Mouse (Mus musculus): ENCODE data around the gene Zfc3h1.

Gene Zfc3h1

GRCm38 (mm10) chr10:115385018-115386002 is 551 bp downstream of the Zfc3h1 start:
- DNase-seq (ENCODE audit: low read depth) = peak; percentile 70

- DNase-seq (ENCODE audit: low read depth) = no peak
These were observed 3.1 kb downstream of the Zfc3h1 start for GRCm38 (mm10) chr10:115387891-115388290.

- no peak for DNase-seq (ENCODE audit: low read depth)
These were observed 6.3 kb downstream of the Zfc3h1 start for GRCm38 (mm10) chr10:115391076-115391475.

DNA sequence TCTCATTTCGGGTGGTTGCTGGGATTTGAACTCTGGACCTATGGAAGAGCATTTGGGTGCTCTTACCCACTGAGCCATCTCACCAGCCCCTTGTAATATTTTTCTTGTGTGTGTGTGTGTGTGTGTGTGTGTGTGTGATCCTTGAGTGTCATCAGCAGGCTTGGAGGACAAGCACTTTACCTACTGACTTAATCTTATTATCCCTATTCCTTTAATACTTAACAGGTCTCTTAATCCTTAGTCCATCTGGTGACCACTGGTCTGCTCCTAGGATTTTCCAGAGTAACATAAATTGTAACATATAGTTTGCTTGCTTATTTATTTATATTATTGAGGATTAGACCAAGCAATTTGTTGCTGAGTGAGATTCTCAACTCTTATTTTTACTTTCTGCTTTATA is 7.1 kb downstream of the Zfc3h1 start:
- DNase-seq (ENCODE audit: low read depth) = no peak

GRCm38 (mm10) chr10:115406393-115406792 is 21.6 kb downstream of the Zfc3h1 start:
- DNase-seq (ENCODE audit: low read depth) = peak; percentile 72

DNA sequence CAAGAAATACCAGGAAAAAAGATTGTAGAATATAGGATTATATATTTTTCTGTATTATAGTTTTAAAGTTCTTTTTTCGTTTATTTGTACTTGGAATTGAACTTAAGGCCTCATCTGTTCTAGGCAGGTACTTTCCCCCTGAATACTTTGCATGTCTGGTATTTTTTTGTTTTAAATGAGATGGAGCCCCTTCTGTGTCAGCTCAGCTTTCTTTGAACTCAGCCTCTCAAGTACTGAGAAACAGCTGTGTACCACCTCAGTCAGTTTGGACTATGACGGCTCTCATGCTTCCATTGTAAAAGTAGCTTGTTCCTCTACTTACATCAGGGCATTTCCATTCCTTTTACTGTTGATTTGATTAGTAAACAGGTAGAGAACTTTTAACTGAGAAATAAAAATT is 28.7 kb downstream of the Zfc3h1 start:
- no peak for DNase-seq (ENCODE audit: low read depth)

- no peak for DNase-seq (ENCODE audit: low read depth)
These were observed 29.3 kb downstream of the Zfc3h1 start for GRCm38 (mm10) chr10:115414056-115414455.

- DNase-seq (ENCODE audit: low read depth) = no peak
These were observed 37.2 kb downstream of the Zfc3h1 start for GRCm38 (mm10) chr10:115421976-115422375.

GRCm38 (mm10) chr10:115425351-115425750 is 40.6 kb downstream of the Zfc3h1 start:
- DNase-seq (ENCODE audit: low read depth) = no peak

DNA sequence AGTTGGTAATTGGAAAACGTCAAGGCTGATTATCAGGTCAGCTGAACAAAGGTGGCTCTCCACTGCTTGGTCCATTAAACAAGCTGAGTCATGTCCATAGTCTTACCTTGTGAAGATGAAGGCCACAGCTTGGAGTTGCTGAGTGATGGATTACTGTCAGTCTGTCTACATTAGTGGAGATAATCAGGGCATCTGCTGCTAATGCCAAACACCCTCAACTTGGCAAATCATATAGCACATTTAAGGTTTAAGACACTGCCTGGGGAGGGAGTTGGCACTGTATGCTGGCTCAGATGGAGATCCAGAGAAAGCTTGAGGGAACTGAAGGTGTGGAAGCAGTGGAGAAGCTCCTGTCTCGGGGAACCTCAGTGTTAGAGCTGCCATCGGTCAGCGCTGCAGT is 52.5 kb downstream of the Zfc3h1 start:
- no peak for DNase-seq (ENCODE audit: low read depth)

GRCm38 (mm10) chr10:115448614-115449013 is 63.9 kb downstream of the Zfc3h1 start:
- no peak for DNase-seq (ENCODE audit: low read depth)

DNA sequence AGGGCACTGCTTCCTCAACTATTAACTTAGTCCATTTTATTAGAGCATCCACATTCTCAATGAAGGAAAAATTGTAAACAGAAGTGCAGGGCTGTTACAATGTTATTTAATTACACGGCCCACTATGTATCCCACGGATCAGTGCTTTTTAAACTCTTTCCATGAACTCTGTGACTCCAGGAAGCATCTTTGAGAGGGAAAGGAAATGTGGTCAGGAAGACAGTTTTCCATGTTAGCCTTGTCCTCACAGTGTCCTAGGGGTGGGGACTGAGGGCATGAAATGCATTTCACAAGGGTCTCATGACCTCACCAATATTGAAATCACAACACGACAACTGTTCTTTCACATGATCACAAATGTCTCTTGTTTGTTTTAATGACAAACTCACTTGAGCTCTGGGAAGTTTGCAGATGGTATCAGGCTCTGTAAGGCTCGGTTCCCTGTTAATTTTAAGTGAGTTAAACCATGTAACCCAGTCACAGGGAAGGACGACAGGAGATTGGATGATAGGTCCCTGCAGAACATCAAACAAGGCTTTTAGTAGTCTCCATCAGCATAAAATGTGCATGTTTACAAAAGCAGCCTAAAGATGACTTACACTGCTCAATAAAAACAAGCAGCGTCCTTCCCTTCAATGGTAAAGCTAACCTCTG is 72.7 kb downstream of the Zfc3h1 start:
- DNase-seq (ENCODE audit: low read depth) = no peak

GRCm38 (mm10) chr10:115462646-115463045 is 77.9 kb downstream of the Zfc3h1 start:
- no peak for DNase-seq (ENCODE audit: low read depth)

GRCm38 (mm10) chr10:115465072-115465471 is 80.3 kb downstream of the Zfc3h1 start:
- no peak for DNase-seq (ENCODE audit: low read depth)

DNA sequence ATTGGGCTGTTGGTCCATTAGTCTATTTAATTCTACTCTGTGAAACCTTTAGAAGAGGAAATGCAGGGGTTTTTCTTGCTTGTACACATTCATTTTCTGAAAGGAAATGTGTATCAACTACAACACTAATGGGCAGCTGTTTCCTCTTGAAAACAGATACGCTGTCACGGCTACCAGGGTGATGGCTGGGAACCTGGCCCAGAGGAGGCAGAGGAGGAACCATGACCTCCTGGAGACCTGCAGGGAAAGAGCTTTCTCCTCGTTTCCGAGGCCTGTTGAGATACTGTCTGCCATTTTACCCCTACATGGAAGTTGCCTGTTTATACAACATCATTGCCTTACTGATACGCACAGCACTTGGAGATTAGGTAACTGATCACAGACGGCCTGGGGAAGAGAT is 81.0 kb downstream of the Zfc3h1 start:
- DNase-seq (ENCODE audit: low read depth) = no peak

GRCm38 (mm10) chr10:115467985-115468384 is 83.2 kb downstream of the Zfc3h1 start:
- DNase-seq (ENCODE audit: low read depth) = no peak

DNA sequence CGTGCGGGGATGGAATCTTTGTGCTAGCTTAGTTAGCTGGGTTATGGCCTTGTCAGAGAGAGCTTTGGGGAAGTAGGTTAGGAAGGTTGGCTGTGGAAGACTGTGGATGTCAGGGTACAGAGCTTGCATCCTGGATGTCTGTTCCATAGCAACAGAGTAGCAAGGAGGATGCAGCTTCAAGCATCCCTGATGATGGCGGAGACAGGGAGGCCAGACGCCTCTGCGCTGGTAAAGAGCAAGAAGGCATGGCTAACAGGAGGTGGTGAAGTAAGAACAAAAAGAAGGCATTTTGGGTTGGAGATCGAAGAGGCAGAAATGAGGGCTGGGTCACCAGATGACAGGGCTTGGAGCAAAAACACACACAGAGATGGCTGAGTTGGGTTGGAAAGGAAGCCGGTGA is 83.9 kb downstream of the Zfc3h1 start:
- no peak for DNase-seq (ENCODE audit: low read depth)

- no peak for DNase-seq (ENCODE audit: low read depth)
These were observed 84.3 kb downstream of the Zfc3h1 start for GRCm38 (mm10) chr10:115469040-115469439.

GRCm38 (mm10) chr10:115470621-115471334 is 86.0 kb downstream of the Zfc3h1 start:
- DNase-seq (ENCODE audit: low read depth) = peak; percentile 4

DNA sequence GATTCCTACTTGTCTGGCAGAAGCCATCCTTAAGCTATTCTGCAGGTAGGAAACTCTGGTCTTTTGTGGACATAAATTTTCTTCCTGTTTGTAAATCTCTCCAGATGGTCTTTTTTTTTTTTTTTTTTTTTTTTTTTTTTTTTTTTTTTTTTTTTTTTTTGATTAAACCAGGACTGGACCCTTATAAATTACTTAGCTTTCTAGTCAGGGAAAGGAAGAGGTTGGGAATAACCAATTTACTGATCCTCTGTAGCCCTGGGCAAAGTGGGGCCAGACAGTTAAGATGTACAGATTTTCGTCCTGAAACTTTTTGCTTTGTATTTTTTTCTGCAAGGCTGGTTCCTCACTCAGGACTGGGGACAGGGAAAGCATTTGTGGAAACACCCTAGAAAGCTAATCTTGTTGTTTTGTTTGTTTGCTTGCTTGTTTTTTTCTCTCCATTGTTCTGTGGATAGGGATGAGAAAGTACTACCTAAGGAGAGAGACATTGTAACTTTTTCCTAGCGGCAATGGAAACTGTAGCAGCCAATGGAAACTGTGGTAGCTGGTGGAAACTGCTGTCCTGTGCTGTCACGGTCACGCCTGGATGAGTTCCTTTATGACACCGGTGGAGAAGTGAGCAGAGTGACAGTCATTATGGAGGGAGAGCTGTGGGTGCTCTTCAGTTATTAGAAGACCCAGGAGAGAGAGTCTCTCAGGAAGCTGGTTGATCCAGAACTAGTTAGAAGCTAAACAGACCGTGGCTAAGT is 88.6 kb downstream of the Zfc3h1 start:
- DNase-seq (ENCODE audit: low read depth) = no peak

DNA sequence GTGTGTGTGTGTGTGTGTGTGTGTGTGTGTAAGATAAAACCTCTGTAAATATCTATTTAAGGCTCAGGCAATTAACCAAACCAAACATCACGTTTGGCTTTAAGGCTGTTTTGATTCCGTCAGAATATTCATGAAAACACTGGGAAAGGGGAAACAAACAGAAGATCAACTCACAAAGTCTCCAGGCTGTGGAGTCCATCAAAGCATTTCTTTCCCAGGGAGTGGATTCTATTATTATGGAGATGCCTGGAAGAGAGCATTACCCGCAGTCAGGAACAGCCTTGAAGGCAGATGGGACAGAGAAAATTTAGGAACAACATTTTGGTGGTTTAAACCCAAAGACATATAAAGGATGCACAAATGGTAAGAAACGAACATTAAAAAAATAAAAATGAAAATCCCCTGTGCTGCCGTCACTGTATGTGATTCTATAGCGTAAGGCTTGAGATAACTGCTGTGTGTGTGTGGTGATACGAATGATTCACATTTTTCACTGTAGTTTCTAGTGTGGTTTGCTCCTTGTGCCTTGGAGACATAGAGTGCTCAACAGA is 90.3 kb downstream of the Zfc3h1 start:
- DNase-seq (ENCODE audit: low read depth) = no peak

DNA sequence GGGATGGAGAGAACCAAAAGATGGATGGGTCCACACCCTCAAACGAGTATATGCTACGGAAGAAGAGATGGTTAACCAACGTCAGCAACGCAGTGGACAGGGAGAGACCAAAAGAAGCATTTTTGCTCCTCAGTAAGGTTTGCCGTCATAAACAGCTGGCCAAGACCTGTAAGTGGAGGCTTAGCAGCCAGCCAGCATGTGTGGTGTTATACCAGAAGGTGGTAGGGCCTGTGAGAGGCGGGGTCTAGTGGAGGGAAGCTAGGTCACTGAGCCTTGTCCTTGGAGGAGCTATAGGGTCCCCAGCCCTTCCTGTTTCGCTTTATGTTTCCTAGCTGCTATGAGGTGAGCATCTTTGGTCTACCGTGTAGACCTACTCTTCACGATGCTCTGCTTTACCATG is 91.7 kb downstream of the Zfc3h1 start:
- DNase-seq (ENCODE audit: low read depth) = no peak

Measured in naive thymus-derived CD4-positive, alpha-beta T cell, adult 2 months (primary cell).